Mouse (Mus musculus): ENCODE data around the gene Fam178b.

Fam178b gene

DNA sequence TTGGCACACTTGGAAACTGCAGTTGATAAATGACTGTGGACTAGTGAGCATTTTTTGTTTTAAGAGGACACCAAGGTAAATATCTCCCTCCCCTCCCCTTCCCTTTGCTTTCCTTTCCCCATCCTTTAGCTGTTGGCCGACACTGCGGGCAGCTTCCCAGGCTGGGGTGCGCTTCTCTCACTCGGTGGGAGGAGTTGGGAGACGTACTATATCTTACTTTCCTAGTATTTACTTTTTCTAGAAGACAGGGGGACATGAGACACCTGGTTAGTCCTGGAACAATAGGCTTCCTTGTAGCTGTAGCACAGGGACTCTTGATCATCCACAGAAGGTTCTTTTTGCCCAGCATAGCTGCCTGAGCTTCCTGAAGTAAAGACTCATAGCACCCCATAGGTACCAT is 158.9 kb downstream of the Fam178b start:
- DNase-seq (ENCODE audit: extremely low read depth, low read depth): no peak

- DNase-seq (ENCODE audit: extremely low read depth, low read depth): no peak
Observed at GRCm38 (mm10) chr1:36523332-36524013, 159.5 kb downstream of the Fam178b start.

- no peak for DNase-seq (ENCODE audit: extremely low read depth, low read depth)
Observed at GRCm38 (mm10) chr1:36522210-36522609, 160.8 kb downstream of the Fam178b start.

DNA sequence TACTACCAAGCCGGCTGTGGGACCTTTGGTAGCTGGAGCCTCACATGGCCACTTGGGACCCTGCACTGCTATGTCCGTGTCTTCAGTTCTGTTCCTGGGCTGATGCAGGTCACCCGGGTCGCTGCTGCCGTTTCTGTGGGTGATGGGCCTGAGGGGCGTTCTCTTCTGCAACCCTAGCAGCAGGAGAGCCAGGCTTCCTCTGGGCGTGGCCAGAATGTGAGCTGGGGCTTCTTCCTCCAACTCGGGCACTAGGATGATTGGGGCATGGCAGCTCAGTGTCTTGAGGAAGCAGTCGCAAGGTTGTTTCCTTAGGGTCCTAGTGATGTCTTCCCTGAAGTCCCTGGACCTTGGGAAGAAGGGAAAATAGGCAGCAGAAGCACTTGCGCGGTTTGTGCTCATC is 163.4 kb downstream of the Fam178b start:
- DNase-seq (ENCODE audit: extremely low read depth, low read depth): no peak

- no peak for DNase-seq (ENCODE audit: extremely low read depth, low read depth)
Observed at GRCm38 (mm10) chr1:36518259-36518658, 164.7 kb downstream of the Fam178b start.

DNA sequence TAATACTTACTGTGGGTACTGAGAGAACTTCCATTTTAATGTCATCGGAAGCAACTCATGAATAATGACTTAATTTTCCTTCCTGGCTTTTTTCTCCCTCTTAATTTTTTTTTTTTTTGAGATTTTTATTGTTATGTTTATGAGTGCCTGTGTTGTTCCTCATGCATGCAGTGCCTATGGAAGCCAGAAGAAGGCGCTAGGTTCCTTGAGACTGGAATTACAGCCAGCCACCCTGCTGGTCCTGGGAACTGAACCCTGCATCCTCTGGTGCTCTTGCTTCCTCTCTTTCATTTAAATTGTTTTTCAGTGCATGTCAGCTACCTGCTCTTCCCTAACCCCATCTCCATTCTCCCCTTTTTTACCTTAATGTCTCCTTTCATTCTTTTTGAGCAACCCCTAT is 169.3 kb downstream of the Fam178b start:
- peak; percentile 45 for DNase-seq (ENCODE audit: extremely low read depth, low read depth)

- DNase-seq (ENCODE audit: extremely low read depth, low read depth): no peak
Observed at GRCm38 (mm10) chr1:36513310-36513709, 169.7 kb downstream of the Fam178b start.

- DNase-seq (ENCODE audit: extremely low read depth, low read depth): peak; percentile 25
Observed at GRCm38 (mm10) chr1:36512966-36513280, 170.1 kb downstream of the Fam178b start.
